Mouse (Mus musculus): ENCODE results near the gene Synpo2.

GRCm38 (mm10) chr3:123139619-123140018, 96.3 kb downstream of the Synpo2 start:
- TF ChIP-seq GATA2 (IDR thresholded peaks at IDR 0.05; ENCODE audit: borderline replicate concordance, low read depth, low read length) (no peak), CTCF (IDR thresholded peaks at IDR 0.05; ENCODE audit: low read depth, low read length) (no peak), GATA1 (IDR thresholded peaks at IDR 0.05; ENCODE audit: borderline replicate concordance, low read length) (no peak)

Measured in G1E (cell line).